Mouse (Mus musculus) heart, embryonic 14.5 days (tissue): ENCODE results near the gene Olfr46. TPM values are rescaled to one million over a fixed set of nuclear protein-coding genes. Genes with fewer than 3 reads are reported as not detected.
"Not testable (repeated sequence)": the region's sequence is repeated elsewhere in the genome, so short reads cannot be mapped to it uniquely, and the experiment has no call there.

Source experiments
- ATAC-seq: fragments of 200-750 bp; cut with Nextera tagmentation; 2 replicates; pipeline ENCODE4 v1.8.0; 2017; ENCODE audit warnings: low read depth, moderate TSS enrichment; ENCODE audit not compliant: insufficient number of reproducible peaks, insufficient read depth, low FRiP score
- H3K27ac ChIP-seq, 2 experiments: fragments of 200-500 bp in 1 of 2; fragments of 300-500 bp in 1 of 2; sonication (generic) in 1 of 2; replicated peaks in 1 of 2; 2 replicates each; pipeline ENCODE4 v1.5.1; 2012 to 2014; ENCODE audit warnings: low read depth in 2 of 2, low read length in 2 of 2, control low read depth in 1 of 2, mild to moderate bottlenecking in 1 of 2, mixed read lengths in 1 of 2; ENCODE audit not compliant: control insufficient read depth in 1 of 2, insufficient read depth in 1 of 2
- H3K27me3 ChIP-seq: fragments of 300-500 bp; sonication (generic); 2 replicates; pipeline ENCODE4 v1.6.1; 2014; ENCODE audit warnings: mild to moderate bottlenecking, low read length, control low read depth; ENCODE audit not compliant: control insufficient read depth, insufficient read depth
- H3K36me3 ChIP-seq: fragments of 300-500 bp; sonication (generic); 2 replicates; pipeline ENCODE4 v1.6.1; 2014; ENCODE audit warnings: mild to moderate bottlenecking, control low read depth, low read length, mixed read lengths; ENCODE audit not compliant: control insufficient read depth, insufficient read depth
- H3K4me1 ChIP-seq, 2 experiments: fragments of 200-500 bp in 1 of 2; fragments of 300-500 bp in 1 of 2; sonication (generic) in 1 of 2; 2 replicates each; pipeline ENCODE4 v1.6.1; 2012 to 2014; ENCODE audit warnings: low read length in 2 of 2, control low read depth in 1 of 2, mixed read lengths in 1 of 2; ENCODE audit not compliant: control insufficient read depth in 2 of 2, insufficient read depth in 2 of 2
- H3K4me2 ChIP-seq: fragments of 300-500 bp; sonication (generic); 2 replicates; pipeline ENCODE4 v1.6.1; 2014; ENCODE audit warnings: mild to moderate bottlenecking, low read length
- H3K4me3 ChIP-seq, 2 experiments: fragments of 200-500 bp in 1 of 2; fragments of 300-500 bp in 1 of 2; sonication (generic) in 1 of 2; 2 replicates each; pipeline ENCODE4 v1.5.1; 2012 to 2014; ENCODE audit warnings: low read length in 2 of 2, mild to moderate bottlenecking in 2 of 2, control low read depth in 1 of 2, low read depth in 1 of 2, moderate library complexity in 1 of 2; ENCODE audit not compliant: control insufficient read depth in 1 of 2, insufficient read depth in 1 of 2
- H3K9ac ChIP-seq: fragments of 300-500 bp; sonication (generic); 2 replicates; pipeline ENCODE4 v1.6.1; 2014; ENCODE audit warnings: mild to moderate bottlenecking, low read length
- H3K9me3 ChIP-seq: fragments of 300-500 bp; sonication (generic); 2 replicates; pipeline ENCODE4 v1.6.1; 2016; ENCODE audit warnings: low read length, control low read depth; ENCODE audit not compliant: control insufficient read depth
- WGBS: fragments of 180-500 bp; shearing (Covaris S2); extraction: QIAGEN DNeasy Blood & Tissue Kit; methylation state at CpG from one replicate; pipeline ENCODE4 v1.1.7; 2014; 5-methylcytosine and 5-hydroxymethylcytosine counted together
- polyA plus RNA-seq: library from polyadenylated mRNA; unstranded; fragments of >200 nt; fragmentation: Nextera tagmentation; extraction: Ambion mirVana; gene quantifications from 2 replicates; pipeline ENCODE4 v1.2.1, GENCODE M21; 2014

Gene Olfr46
- not detected in 2 replicates for polyA plus RNA-seq

DNA sequence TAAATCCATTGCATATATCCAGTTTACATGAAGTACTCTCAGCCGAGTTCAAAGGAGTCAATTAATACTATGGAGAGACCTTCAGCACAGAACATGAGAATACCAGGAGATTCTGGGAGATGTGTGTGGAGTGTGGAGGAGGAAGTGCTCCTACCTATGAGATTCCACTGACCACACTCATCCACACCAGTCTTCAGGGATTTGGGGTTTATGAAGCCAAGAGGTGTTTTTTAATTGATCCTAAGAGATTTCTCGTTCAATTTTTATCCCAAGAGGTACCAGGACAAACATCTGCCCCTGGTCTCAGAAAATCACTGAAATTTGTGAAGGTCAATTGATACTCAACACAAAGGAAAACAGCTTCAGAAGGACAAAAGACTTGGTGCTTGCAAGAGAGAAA, at the start of gene Olfr46:
Gene Olfr46 (plus strand): TSS at position 301 of the 400 bp plus-strand sequence.
- not testable (repeated sequence) for H3K9ac ChIP-seq, H3K4me2 ChIP-seq, H3K36me3 ChIP-seq, H3K4me3 ChIP-seq, H3K27me3 ChIP-seq, H3K4me1 ChIP-seq, ATAC-seq, H3K9me3 ChIP-seq, H3K27ac ChIP-seq
- WGBS: 72% methylated on average over 2 of the region's 2 CpGs

DNA sequence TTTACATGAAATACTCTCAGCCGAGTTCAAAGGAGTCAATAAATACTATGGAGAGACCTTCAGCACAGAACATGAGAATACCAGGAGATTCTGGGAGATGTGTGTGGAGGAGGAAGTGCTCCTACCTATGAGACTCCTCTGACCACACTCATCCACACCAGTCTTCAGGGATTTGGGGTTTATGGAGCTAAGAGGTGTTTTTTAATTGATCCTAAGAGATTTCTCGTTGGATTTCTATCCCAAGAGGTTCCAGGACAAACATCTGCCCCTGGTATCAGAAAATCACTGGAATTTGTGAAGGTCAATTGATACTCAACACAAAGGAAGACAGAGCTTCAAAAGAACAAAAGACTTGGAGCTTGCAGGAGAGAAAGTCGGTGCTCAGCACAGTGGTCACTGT, 33.5 kb upstream of the Olfr46 start, which contains the start of gene Olfr538:
Gene Olfr538 (plus strand): TSS at position 301 of the 400 bp plus-strand sequence.
- no peaks in the 10 kb centered on the region for H3K36me3 ChIP-seq
- no peak within 1 kb of the TSS for H3K4me3 ChIP-seq
- no peaks in the 10 kb centered on the region for H3K27me3 ChIP-seq
- WGBS: 56% methylated on average over 3 of the region's 3 CpGs
- H3K4me1 ChIP-seq: no peaks in the 10 kb centered on the region
- H3K4me2 ChIP-seq: no peak within 1 kb of the TSS
- no peak for ATAC-seq
- H3K27ac ChIP-seq: no peak within 1 kb of the TSS
- H3K9me3 ChIP-seq: no peaks in the 10 kb centered on the region
- no peak within 1 kb of the TSS for H3K9ac ChIP-seq

DNA sequence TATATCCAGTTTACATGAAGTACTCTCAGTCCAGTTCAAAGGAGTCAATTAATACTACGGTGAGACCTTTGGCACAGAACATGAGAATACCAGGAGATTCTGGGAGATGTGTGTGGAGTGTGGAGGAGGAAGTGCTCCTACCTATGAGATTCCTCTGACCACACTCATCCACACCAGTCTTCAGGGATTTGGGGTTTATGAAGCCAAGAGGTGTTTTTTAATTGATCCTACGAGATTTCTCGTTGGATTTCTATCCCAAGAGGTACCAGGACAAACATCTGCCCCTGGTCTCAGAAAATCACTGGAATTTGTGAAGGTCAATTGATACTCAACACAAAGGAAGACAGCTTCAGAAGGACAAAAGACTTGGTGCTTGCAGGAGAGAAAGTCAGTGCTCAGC, 27.6 kb downstream of the Olfr46 start, which contains the start of gene Olfr61:
Gene Olfr61 (plus strand): TSS at position 301 of the 400 bp plus-strand sequence.
- not testable (repeated sequence) for H3K4me1 ChIP-seq, H3K27me3 ChIP-seq, H3K27ac ChIP-seq, H3K4me3 ChIP-seq, ATAC-seq, H3K36me3 ChIP-seq, H3K9ac ChIP-seq, H3K4me2 ChIP-seq, H3K9me3 ChIP-seq
- 70% methylated on average over 3 of the region's 3 CpGs for WGBS

DNA sequence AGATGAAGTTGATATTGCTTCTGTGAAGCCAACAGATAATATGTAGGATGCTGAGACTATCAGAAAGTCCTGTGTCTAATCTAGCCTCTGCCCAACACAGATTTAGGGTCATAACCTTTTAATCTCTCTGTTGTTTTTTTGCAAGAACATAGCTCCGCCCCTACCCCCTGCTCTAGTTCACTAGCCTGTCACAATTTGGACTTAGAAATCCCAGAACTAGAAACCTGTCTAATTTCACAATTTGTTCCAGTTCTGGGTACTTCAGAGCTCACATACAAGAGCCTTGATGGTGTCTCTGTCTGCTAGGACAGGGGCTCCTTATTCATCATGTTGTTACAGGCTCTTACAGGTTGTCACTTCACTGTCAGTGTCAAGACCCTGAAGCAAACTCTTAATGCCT, 29.5 kb downstream of the Olfr46 start:
- Histone ChIP-seq H3K4me2 (no peak overlapping the region), H3K4me1 (no peaks in the 10 kb centered on the region), H3K27me3 (no peaks in the 10 kb centered on the region), H3K36me3 (no peaks in the 10 kb centered on the region), H3K9ac (no peak overlapping the region), H3K4me3 (no peak overlapping the region), H3K27ac (no peak overlapping the region), H3K9me3 (no peaks in the 10 kb centered on the region)
- 45% methylated on average over 1 of the region's 1 CpGs for WGBS
- ATAC-seq: no peak

DNA sequence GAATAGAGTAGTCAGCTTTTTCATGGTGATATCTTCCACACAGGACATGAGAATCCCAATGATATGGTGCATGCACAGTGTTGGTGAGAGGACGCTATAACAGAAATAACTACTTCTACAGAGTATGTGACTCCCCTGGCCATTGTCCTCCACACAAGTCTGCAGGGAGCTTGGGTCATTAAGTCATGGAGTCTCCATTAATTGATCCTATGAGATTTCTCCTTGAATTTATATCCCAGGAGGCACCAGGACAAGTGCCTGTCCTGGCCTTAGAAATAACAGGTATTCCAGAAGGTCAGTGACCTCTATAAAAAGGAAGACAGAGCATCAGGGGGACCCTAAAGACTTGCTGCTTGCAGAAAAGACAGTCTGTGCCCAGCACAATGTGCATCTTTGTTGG, 45.1 kb downstream of the Olfr46 start, which contains the start of gene Olfr53:
Gene Olfr53 (plus strand): TSS at position 301 of the 400 bp plus-strand sequence.
- Histone ChIP-seq H3K9me3 (no peaks in the 10 kb centered on the region), H3K36me3 (no peaks in the 10 kb centered on the region), H3K4me1 (no peaks in the 10 kb centered on the region), H3K9ac (no peak within 1 kb of the TSS), H3K4me3 (no peak within 1 kb of the TSS), H3K4me2 (no peak within 1 kb of the TSS), H3K27me3 (no peaks in the 10 kb centered on the region), H3K27ac (no peak within 1 kb of the TSS)
- WGBS: 64% methylated on average over 1 of the region's 1 CpGs
- ATAC-seq: no peak

DNA sequence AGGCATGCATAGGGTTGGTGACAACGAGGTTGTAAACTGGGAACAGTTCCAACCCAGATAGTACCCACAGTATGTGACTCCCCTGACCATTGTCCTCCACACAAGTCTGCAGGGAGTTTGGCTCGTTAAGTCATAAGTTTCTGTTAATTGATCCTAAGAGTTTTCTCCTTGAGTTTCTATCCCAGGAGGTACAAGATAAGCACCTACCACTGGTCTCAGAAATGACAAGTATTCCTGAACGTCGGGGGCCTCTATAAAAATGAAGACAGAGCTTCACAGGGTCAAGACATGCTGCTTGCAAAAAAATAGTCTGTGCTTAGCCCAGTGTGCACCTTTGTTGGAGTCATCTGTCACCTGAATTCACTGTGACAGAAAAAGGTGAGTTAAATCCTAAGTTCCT, 58.6 kb downstream of the Olfr46 start, which contains the start of gene Olfr539:
Gene Olfr539 (plus strand): TSS at position 301 of the 400 bp plus-strand sequence.
- H3K36me3 ChIP-seq: no peaks in the 10 kb centered on the region
- WGBS: 70% methylated on average over 4 of the region's 4 CpGs
- no peak for ATAC-seq
- no peak within 1 kb of the TSS for H3K4me2 ChIP-seq
- no peak within 1 kb of the TSS for H3K4me3 ChIP-seq
- H3K9ac ChIP-seq: no peak within 1 kb of the TSS
- no peaks in the 10 kb centered on the region for H3K9me3 ChIP-seq
- no peaks in the 10 kb centered on the region for H3K4me1 ChIP-seq
- H3K27me3 ChIP-seq: no peaks in the 10 kb centered on the region
- H3K27ac ChIP-seq: no peak within 1 kb of the TSS

Other genes with a start within 250 kb of the Olfr46 start
- not detected in 2 replicates for gene Olfr60, start 239.6 kb upstream of the Olfr46 start, polyA plus RNA-seq
- not detected in 2 replicates for gene Olfr530, start 224.9 kb upstream of the Olfr46 start, polyA plus RNA-seq
- gene Olfr531, start 198.4 kb upstream of the Olfr46 start, polyA plus RNA-seq: not detected in 2 replicates
- not detected in 2 replicates for gene Olfr532, start 179.6 kb upstream of the Olfr46 start, polyA plus RNA-seq
- gene Olfr533, start 137.9 kb upstream of the Olfr46 start, polyA plus RNA-seq: not detected in 2 replicates
- gene Olfr535, start 117.1 kb upstream of the Olfr46 start, polyA plus RNA-seq: not detected in 2 replicates
- not detected in 2 replicates for gene Olfr536, start 93.9 kb upstream of the Olfr46 start, polyA plus RNA-seq
- gene Olfr538, start 33.4 kb upstream of the Olfr46 start, polyA plus RNA-seq: not detected in 2 replicates
- gene Olfr61, start 27.7 kb downstream of the Olfr46 start, polyA plus RNA-seq: not detected in 2 replicates
- not detected in 2 replicates for gene Olfr53, start 45.2 kb downstream of the Olfr46 start, polyA plus RNA-seq
- not detected in 2 replicates for gene Olfr539, start 58.7 kb downstream of the Olfr46 start, polyA plus RNA-seq
- gene Olfr45, start 80.7 kb downstream of the Olfr46 start, polyA plus RNA-seq: not detected in 2 replicates
- gene Olfr541, start 96.0 kb downstream of the Olfr46 start, polyA plus RNA-seq: not detected in 2 replicates
- not detected in 2 replicates for gene Cyp2e1, start 162.5 kb downstream of the Olfr46 start, polyA plus RNA-seq
- 0.31 TPM in 1 of 2 replicates, not detected in the other for gene Syce1, start 186.6 kb downstream of the Olfr46 start, polyA plus RNA-seq
- 0.75 and 0.86 TPM in 2 replicates for gene Zfp941, start 220.9 kb downstream of the Olfr46 start, polyA plus RNA-seq
- gene Urah, start 233.7 kb downstream of the Olfr46 start, polyA plus RNA-seq: not detected in 2 replicates
- not detected in 2 replicates for gene Scgb1c1, start 244.3 kb downstream of the Olfr46 start, polyA plus RNA-seq
- 0.12 TPM in 1 of 2 replicates, not detected in the other for gene Odf3, start 246.5 kb downstream of the Olfr46 start, polyA plus RNA-seq